Mouse (Mus musculus) C2C12 (cell line): Measurements from ENCODE around the gene Dagla.

Experiments used
- CEBPB ChIP-seq: IDR thresholded peaks from one replicate; pipeline ENCODE4 v1.6.1; 2011; ENCODE audit warnings: low read depth, mild to moderate bottlenecking, control low read depth, moderate library complexity
- CTCF ChIP-seq: IDR thresholded peaks from one replicate; pipeline ENCODE4 v1.5.1; 2011; ENCODE audit not compliant: control insufficient read depth, insufficient read depth, insufficient read length
- MAX ChIP-seq: IDR thresholded peaks from one replicate; pipeline ENCODE4 v1.6.1; 2011; ENCODE audit warnings: mild to moderate bottlenecking, control low read depth
- MYOD1 ChIP-seq: IDR thresholded peaks from one replicate; pipeline ENCODE4 v1.6.1; 2011; ENCODE audit warnings: low read depth; ENCODE audit not compliant: control insufficient read depth, insufficient read length
- MYOG ChIP-seq: IDR thresholded peaks from one replicate; pipeline ENCODE4 v1.6.1; 2011; ENCODE audit not compliant: control insufficient read depth, insufficient read length; ENCODE audit errors: extremely low read depth
- USF1 ChIP-seq: IDR thresholded peaks from one replicate; pipeline ENCODE4 v1.6.1; 2011; ENCODE audit warnings: low read depth, mild to moderate bottlenecking, control low read depth, moderate library complexity

- TF ChIP-seq CTCF, result no peak
- no peak for TF ChIP-seq MAX
- no peak for TF ChIP-seq CEBPB
- no peak for TF ChIP-seq MYOD1
- no peak for TF ChIP-seq MYOG
- no peak for TF ChIP-seq USF1
Measured at GRCm38 (mm10) chr19:10213796-10214471, 90.7 kb downstream of the Dagla start.
